Mouse (Mus musculus) left cerebral cortex, postnatal 4 days (tissue): ENCODE results near the gene Ror1. TPM values are rescaled to one million over a fixed set of nuclear protein-coding genes. Genes with fewer than 3 reads are reported as not detected.
A peak's percentile ranks its signal among the peaks of the same experiment; 100 is the strongest.

Source experiments
- DNase-seq: peaks from one replicate; pipeline ENCODE4 v3.0.0-alpha.2; 2022
- intact Hi-C: fragments of 180-260 bp; cut with DNase I; formaldehyde crosslinking; loops from one replicate; pipeline ENCODE4 v1.15.1; 2025
- total RNA-seq, 2 experiments: library from RNA; stranded (reverse); gene quantifications; 2 replicates each; pipeline ENCODE4 v1.2.3; 2021

Ror1 gene
- total RNA-seq, 2 experiments from 2014 or later: 1.2 to 1.4 TPM

GRCm38 (mm10) chr4:100291015-100291651 is 195.5 kb downstream of the Ror1 start:
- intact Hi-C loops: no loop called here

GRCm38 (mm10) chr4:100297678-100298077 is 202.1 kb downstream of the Ror1 start:
- no peak for DNase-seq
- intact Hi-C loops: no loop called here

More at GRCm38 (mm10) chr4:100291015-100291651, 195.5 kb downstream of the Ror1 start:
- no peak for DNase-seq

- no peak for DNase-seq
- intact Hi-C loops: no loop called here
Measured at GRCm38 (mm10) chr4:100298566-100298965, 203.0 kb downstream of the Ror1 start.

- DNase-seq: no peak
- intact Hi-C loops: no loop called here
Measured at GRCm38 (mm10) chr4:100300171-100300570, 204.6 kb downstream of the Ror1 start.

- DNase-seq: no peak
- intact Hi-C loops: no loop called here
Measured at GRCm38 (mm10) chr4:100301423-100301822, 205.8 kb downstream of the Ror1 start.

GRCm38 (mm10) chr4:100307365-100307764 is 211.8 kb downstream of the Ror1 start:
- intact Hi-C loops: no loop called here

GRCm38 (mm10) chr4:100311775-100312537 is 216.4 kb downstream of the Ror1 start:
- DNase-seq: no peak

More at GRCm38 (mm10) chr4:100307365-100307764, 211.8 kb downstream of the Ror1 start:
- no peak for DNase-seq

GRCm38 (mm10) chr4:100315066-100315465 is 219.5 kb downstream of the Ror1 start:
- intact Hi-C loops: no loop called here

More at GRCm38 (mm10) chr4:100311775-100312537, 216.4 kb downstream of the Ror1 start:
- intact Hi-C loops: no loop called here

GRCm38 (mm10) chr4:100321758-100322157 is 226.2 kb downstream of the Ror1 start:
- no peak for DNase-seq
- intact Hi-C loops: no loop called here

More at GRCm38 (mm10) chr4:100315066-100315465, 219.5 kb downstream of the Ror1 start:
- no peak for DNase-seq

GRCm38 (mm10) chr4:100324719-100325515 is 229.3 kb downstream of the Ror1 start:
- DNase-seq: no peak
- intact Hi-C loops: no loop called here

- no peak for DNase-seq
- intact Hi-C loops: no loop called here
Measured at GRCm38 (mm10) chr4:100328361-100328970, 232.9 kb downstream of the Ror1 start.

- intact Hi-C loops: no loop called here
- DNase-seq: no peak
Measured at GRCm38 (mm10) chr4:100335168-100335567, 239.6 kb downstream of the Ror1 start.

GRCm38 (mm10) chr4:100347791-100348190 is 252.2 kb downstream of the Ror1 start:
- intact Hi-C loops: no loop called here
- DNase-seq: no peak

- DNase-seq: no peak
Measured at GRCm38 (mm10) chr4:100350106-100350795, 254.7 kb downstream of the Ror1 start.

GRCm38 (mm10) chr4:100351797-100352290 is 256.3 kb downstream of the Ror1 start:
- intact Hi-C loops: no loop called here
- DNase-seq: no peak

More at GRCm38 (mm10) chr4:100350106-100350795, 254.7 kb downstream of the Ror1 start:
- intact Hi-C loops: no loop called here

- intact Hi-C loops: no loop called here
Measured at GRCm38 (mm10) chr4:100355566-100355965, 260.0 kb downstream of the Ror1 start.

GRCm38 (mm10) chr4:100357881-100358589 is 262.4 kb downstream of the Ror1 start:
- intact Hi-C loops: no loop called here

More at GRCm38 (mm10) chr4:100355566-100355965, 260.0 kb downstream of the Ror1 start:
- peak; percentile 23 for DNase-seq

GRCm38 (mm10) chr4:100363666-100364065 is 268.1 kb downstream of the Ror1 start:
- DNase-seq: no peak
- intact Hi-C loops: no loop called here

More at GRCm38 (mm10) chr4:100357881-100358589, 262.4 kb downstream of the Ror1 start:
- DNase-seq: no peak

- DNase-seq: no peak
- intact Hi-C loops: no loop called here
Measured at GRCm38 (mm10) chr4:100368691-100369090, 273.1 kb downstream of the Ror1 start.
